Mouse (Mus musculus) cortical plate, adult 2 months (tissue): ENCODE results near the gene Cactin. TPM values are rescaled to one million over a fixed set of nuclear protein-coding genes. Genes with fewer than 3 reads are reported as not detected.

ENCODE experiments used
- H3K27ac ChIP-seq: fragments of 200-500 bp; 2 replicates; pipeline ENCODE4 v1.5.1; 2012; ENCODE audit warnings: low read length, control low read depth, inconsistent platforms; ENCODE audit not compliant: insufficient read depth
- H3K4me1 ChIP-seq: fragments of 200-500 bp; 2 replicates; pipeline ENCODE4 v1.6.1; 2011; ENCODE audit warnings: low read length; ENCODE audit not compliant: control insufficient read depth, insufficient read depth
- H3K4me3 ChIP-seq: fragments of 200-500 bp; 2 replicates; pipeline ENCODE4 v1.5.1; 2011; ENCODE audit warnings: mild to moderate bottlenecking, low read length, control low read depth; ENCODE audit not compliant: insufficient read depth
- CTCF ChIP-seq: fragments of 200-500 bp; IDR thresholded peaks from 2 replicates; pipeline ENCODE4 v1.5.1; 2011; ENCODE audit warnings: mild to moderate bottlenecking, control low read depth, low read length; ENCODE audit not compliant: insufficient read depth; ENCODE audit errors: extremely low read depth
- POLR2A ChIP-seq: fragments of 200-500 bp; IDR thresholded peaks from 2 replicates; pipeline ENCODE4 v1.6.1; 2011; ENCODE audit warnings: mild to moderate bottlenecking, low read length, control low read depth; ENCODE audit not compliant: insufficient read depth; ENCODE audit errors: extremely low read depth
- polyA plus RNA-seq: library from polyadenylated mRNA; depleted of rRNA; stranded (reverse); fragments of >200 nt; gene quantifications from 2 replicates; pipeline ENCODE4 v1.2.3, GENCODE M21; 2012

Gene Cactin
- polyA plus RNA-seq, 1 experiment = 32.2 TPM

DNA sequence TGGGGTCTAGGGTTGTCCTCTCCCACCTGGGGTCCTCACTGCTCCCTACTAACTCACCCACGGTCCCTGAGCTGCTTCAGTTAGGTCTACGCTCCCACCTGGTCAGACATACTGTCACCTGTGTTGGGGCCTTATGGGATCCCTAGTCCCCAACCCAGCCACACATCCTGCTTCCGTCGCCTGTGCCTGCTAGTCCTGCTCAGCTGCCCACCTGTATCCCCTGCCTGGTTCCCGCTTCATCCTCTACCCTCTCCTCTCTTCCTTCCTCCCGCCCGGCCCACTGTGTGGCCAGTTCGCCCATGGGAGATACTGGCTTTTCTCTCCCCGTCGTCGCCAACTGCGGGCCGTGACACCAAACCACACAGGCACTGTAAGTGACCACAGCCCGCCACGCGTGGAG lies 5.3 kb upstream of the Cactin start:
- TF ChIP-seq CTCF (no peak), POLR2A (no peak)
- Histone ChIP-seq H3K27ac (no peak overlapping the region), H3K4me3 (no peak overlapping the region), H3K4me1 (no peaks in the 10 kb centered on the region)

DNA sequence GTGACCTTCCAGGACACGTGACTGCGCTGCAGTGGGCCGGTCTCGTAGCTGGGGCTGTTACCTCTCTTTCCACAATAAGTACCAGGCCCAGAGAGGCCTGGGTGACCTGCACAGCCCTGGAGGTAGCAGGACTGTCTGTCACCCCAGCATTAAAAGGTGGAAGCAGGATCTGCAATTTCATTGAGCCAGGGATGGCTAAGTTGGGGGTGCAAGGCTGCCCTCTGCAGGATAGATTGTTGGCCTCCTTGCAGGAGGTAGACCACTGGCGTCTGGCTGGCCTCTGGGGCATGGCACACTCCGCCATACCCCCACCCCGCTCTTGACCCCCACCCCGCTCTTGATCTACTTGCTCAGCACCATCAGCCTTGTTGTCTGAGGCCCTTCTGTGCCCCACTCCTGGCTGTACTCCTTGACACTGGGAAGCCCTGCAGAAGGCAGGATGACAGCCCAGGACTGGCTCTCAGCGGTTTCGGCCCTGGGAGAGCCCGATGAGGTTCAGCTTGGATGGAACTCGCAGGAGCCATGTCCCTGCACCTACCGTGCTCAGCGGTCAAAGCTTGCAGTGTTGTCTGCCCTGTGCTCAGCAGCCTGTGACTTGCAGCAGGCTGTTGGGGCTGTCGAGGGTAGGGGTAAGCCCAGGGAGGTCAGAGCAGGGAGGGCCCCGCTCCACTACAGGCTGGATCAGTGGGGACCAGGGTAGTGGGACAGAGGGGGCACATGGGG lies 4.4 kb upstream of the Cactin start:
- Histone ChIP-seq H3K4me3 (no peak overlapping the region), H3K4me1 (no peaks in the 10 kb centered on the region), H3K27ac (no peak overlapping the region)
- no peak for TF ChIP-seq POLR2A
- TF ChIP-seq CTCF = peak; percentile 58

DNA sequence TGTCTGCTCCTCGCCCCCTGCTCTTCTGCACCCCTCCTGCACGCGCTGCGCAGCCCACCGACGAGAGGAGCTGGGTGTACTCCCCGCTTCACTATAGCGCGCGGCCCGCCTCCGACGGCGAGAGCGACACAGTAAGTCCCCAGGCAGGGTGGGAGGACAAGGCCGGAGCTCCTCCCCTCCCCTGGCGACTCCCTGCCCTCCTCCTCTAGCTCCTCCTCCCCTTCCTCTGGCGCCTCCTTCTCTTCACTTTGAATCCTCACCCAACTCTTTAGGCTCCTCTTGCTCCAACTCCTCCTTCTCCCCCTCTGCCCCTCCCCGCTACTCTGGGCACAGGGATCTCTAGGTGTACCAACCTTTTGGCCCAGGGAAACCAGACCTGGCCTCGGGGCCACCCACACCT lies 3.6 kb upstream of the Cactin start:
- Histone ChIP-seq H3K4me3 (no peak overlapping the region), H3K4me1 (no peaks in the 10 kb centered on the region), H3K27ac (no peak overlapping the region)
- TF ChIP-seq POLR2A (no peak), CTCF (no peak)

DNA sequence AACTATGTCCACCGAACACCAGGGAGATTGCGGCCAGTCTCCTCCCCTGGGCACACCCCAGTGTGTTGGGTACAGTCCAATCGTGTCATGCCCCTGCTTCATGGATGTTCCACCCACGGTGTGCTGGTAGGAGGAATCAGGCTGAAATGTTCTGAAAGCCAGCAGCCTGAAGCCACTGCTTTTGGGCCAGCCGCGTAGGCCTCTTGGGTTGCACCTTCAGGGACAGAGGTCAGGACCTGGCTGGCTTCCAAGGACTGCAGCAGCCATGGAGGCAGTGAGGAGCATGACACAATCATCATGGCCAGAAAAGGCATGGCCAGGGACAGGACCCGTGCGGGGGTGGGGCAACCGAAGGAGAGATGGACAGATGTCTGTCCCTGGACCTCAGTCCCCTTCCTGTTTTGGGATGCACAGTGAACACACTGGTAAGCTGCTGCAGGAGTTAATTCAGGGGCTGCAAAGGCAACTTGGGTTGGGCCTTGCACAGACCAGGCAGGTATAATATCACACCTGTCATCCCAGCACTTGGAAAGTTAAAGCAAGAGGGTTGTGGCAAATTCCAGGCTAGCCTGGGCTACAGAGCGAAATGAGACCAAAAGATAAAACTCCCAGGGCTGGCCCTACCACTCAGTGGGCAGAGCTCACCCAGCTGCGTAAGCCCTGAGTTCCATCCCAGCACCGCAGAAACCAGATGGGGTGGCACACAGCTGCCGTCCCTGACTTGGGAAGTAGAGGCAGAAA lies 2.1 kb upstream of the Cactin start:
- Histone ChIP-seq H3K27ac (no peak overlapping the region), H3K4me1 (no peaks in the 10 kb centered on the region), H3K4me3 (no peak overlapping the region)
- TF ChIP-seq CTCF (no peak), POLR2A (no peak)

DNA sequence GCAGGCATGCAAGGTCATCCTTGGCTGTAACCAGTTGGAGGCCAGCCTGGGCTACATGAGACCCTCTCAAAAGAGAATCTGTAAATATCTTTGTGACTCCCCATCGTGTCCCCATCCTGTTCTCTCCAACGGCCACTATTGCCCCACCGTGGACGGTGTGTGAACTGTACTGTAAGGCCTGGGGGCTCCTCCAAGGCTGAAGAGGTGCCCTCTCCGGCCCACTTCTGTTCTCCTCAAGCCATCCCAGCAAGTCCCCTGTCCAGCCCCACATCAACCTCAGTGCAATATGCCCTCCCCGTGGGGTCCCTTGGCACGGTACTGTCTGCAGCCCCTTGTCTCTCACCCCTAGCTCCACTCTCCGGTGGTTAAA lies 1.6 kb upstream of the Cactin start:
- Histone ChIP-seq H3K4me3 (no peak overlapping the region; the same call in 1 of the 2 replicates), H3K27ac (peak overlapping the region; percentile 5; the same call in 1 of the 2 replicates), H3K4me1 (no peaks in the 10 kb centered on the region)
- TF ChIP-seq POLR2A = no peak
- TF ChIP-seq CTCF = peak; percentile 11; the same call in 1 of the 2 replicates

DNA sequence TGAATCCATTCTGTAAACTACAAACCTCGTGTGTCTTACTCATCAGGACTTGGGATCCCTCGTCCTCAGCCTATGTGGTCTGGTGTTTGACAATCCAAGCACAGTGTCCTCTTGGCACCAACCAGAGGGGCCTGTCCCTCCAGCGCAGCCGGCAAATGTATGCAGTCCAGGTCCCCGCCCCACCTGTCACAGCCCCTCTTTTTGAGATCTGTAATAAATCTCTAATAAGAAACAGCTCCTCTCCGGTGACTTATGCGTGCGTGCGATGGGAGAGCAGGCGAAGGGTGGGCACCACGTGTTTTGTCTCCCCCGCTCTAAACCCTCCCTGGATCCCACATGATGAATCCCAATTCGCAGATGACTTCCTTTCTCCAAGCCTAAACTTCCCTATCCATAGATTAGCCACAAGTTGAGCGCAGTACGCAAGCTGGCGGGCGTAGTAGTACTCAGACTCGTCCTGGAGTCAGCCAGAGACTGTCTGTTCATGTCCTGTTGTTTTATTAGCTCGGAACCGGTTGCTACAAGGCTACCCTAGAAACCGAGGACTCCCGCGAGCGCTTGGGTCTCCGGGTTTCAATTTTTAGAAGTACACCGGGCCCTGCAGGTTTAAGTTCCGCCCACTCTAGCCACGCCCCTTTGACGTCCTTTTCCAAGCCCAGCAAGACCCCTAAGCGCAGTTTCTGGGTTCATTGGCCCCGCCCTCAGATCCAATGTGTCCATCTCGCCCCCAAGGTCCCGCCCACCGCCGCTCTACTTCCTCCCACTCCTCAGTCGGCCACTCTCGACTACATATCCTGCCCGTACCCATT lies 958 bp upstream of the Cactin start:
- H3K4me1 ChIP-seq = no peaks in the 10 kb centered on the region
- peak overlapping the region; percentile 32 for H3K4me3 ChIP-seq
- TF ChIP-seq POLR2A (0 out of 2 replicates have a peak, but pooled peaks have one; percentile 3), CTCF (no peak)
- H3K27ac ChIP-seq = peak overlapping the region; percentile 59

DNA sequence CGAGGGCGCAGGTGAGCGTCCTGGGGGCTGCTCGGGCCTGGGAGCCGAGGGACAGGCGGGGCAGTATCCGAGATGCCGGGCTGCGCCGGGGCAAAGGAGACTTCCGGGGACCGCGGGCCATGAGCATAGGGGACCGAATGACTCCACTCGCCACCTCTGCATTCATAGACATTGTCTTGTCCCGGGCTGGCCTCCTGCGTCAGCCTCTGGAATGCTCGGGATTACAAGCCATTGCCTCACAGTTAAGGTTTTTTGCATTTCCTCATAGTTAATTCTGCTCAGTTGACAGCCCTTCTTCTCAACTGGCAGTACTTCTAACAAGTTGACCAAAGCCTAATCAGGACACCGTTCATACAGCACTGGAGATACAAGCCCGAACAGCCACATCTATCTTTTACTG lies 533 bp downstream of the Cactin start:
- peak overlapping the region; percentile 32 for H3K4me3 ChIP-seq
- TF ChIP-seq CTCF (no peak), POLR2A (no peak)
- H3K27ac ChIP-seq = peak overlapping the region; percentile 89
- no peaks in the 10 kb centered on the region for H3K4me1 ChIP-seq

DNA sequence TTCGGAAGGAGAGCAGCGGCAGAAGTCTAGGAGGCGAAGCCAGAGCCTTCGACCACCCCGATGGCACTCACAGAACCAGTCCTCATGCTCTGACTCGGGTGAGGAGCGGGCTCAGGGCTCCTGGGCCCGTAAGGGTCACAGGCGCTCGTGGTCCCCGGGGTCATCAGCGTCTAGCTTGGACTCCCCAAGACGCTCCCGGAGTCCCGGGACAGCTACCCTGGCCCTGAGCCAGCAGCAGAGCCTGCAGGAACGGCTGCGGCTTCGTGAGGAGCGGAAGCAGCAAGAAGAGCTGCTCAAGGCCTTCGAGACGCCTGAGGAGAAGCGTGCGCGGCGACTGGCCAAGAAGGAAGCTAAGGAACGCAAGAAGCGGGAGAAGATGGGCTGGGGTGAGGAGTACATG lies 1.5 kb downstream of the Cactin start:
- H3K4me3 ChIP-seq = no peak overlapping the region
- no peak overlapping the region for H3K27ac ChIP-seq
- TF ChIP-seq CTCF = no peak
- TF ChIP-seq POLR2A = no peak
- H3K4me1 ChIP-seq = no peaks in the 10 kb centered on the region

DNA sequence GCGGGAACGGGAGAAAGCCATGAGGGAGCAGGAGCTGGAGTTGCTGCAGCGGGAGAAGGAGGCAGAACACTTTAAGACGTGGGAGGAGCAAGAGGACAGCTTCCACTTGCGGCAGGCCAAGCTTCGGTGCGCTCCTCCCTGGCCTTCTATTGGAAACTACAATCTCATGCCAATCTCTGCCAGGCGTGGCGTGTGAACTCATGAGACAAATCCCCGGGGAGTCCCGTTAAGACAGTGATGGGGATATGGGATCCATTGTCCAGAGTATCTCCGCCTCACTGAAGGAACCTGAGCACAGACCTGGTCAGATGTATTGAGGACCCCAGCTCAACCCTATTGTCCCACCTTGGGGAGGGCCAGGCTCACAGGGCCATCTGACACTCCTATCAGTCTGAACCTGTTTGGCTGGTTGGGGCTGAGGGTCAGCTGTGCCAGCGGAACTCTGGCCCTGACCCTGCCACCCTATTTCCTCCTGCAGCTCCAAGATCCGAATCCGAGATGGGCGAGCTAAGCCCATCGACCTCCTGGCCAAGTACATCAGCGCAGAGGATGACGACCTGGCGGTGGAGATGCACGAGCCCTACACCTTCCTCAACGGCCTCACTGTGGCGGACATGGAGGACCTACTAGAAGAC lies 2.4 kb downstream of the Cactin start:
- Histone ChIP-seq H3K4me3 (no peak overlapping the region), H3K27ac (no peak overlapping the region), H3K4me1 (no peaks in the 10 kb centered on the region)
- no peak for TF ChIP-seq CTCF
- TF ChIP-seq POLR2A = no peak
